Mouse (Mus musculus) embryo, embryonic 11 days (tissue): ENCODE data around the gene Aspa.
"Not testable (repeated sequence)": the region's sequence is repeated elsewhere in the genome, so short reads cannot be mapped to it uniquely, and the experiment has no call there.

ENCODE experiments used
- DNase-seq: peaks from one replicate; pipeline ENCODE4 v3.0.0-alpha.2; 2015

The Aspa gene

DNA sequence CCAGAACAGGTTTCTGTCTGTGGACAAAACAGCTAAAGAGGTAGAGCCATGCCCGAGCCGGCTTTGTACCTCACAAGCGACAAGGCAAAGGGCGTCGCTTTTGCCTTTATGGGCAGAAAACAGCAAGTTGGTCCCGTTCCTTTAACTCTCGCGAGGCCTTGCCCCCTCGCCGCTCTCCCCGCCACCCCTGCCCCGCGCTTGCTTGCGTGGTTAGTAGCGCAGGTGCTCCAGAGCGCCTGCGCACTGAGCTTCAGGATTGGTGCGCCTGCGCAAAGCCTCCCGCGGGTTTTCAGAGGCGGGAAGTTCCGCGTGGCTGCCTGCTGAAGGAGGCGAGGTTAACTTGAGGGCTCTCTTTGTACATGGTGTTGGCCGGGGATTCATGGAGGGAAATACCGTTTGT lies at the start of gene Aspa, which contains the start of the genes Gm49340 and Spata22:
Aspa (minus strand) TSS at position 155 of the 400 bp plus-strand sequence.
Gm49340 (plus strand) TSS at position 300 of the 400 bp plus-strand sequence.
Spata22 (plus strand) TSS at position 300 of the 400 bp plus-strand sequence.
- no peak for DNase-seq

GRCm38 (mm10) chr11:73370946-73371345 lies 41.5 kb upstream of the Aspa start, which contains the start of gene Olfr376:
TSS of gene Olfr376 (plus strand) at chr11:73371246.
- no peak for DNase-seq

GRCm38 (mm10) chr11:73350483-73350882 lies 21.1 kb upstream of the Aspa start, which contains the start of gene Olfr20:
TSS of gene Olfr20 (plus strand) at chr11:73350783.
- no peak for DNase-seq

- DNase-seq = no peak
Measured at GRCm38 (mm10) chr11:73336919-73337318, 7.5 kb upstream of the Aspa start.

DNA sequence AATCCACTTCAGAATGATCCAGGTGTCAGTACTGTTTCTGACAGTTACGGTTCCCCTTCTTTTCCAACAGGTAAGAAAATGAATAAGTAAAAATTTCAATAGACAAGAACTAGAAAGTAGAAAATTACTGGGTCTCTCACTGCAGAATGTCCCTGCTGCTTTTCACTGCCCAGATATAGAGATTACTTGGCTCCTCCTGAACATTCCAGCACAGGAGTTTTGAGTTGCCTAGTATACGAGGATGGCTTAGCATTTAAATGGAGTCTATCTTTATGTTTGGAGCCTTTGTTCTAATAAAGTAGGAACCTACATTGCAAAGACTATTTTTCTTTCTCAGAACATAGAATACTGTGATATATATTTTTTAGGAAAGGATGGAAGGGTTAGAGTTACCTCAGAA lies 4.0 kb upstream of the Aspa start:
- no peak for DNase-seq

GRCm38 (mm10) chr11:73327361-73327760 lies 2.0 kb downstream of the Aspa start:
- no peak for DNase-seq

DNA sequence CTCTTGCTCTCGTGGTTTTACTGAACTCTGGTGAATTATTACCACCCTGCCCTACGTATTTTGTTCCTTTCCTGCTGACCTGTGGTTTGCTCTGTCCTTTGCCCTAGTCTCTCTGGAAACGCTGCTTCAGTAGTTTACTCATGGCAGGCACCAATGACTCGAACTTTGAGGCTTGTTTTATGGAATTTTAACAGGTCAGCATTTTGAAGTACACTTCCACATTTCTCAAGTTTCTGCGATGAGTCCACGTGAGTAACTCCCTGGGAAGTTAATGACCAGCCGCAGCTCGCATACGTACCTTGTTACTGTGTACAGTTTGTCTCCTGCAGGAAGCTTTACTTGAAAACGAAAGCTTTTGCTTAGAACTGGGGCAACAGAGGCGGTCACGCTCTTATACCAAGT lies 2.9 kb downstream of the Aspa start:
- DNase-seq = peak; percentile 4

DNA sequence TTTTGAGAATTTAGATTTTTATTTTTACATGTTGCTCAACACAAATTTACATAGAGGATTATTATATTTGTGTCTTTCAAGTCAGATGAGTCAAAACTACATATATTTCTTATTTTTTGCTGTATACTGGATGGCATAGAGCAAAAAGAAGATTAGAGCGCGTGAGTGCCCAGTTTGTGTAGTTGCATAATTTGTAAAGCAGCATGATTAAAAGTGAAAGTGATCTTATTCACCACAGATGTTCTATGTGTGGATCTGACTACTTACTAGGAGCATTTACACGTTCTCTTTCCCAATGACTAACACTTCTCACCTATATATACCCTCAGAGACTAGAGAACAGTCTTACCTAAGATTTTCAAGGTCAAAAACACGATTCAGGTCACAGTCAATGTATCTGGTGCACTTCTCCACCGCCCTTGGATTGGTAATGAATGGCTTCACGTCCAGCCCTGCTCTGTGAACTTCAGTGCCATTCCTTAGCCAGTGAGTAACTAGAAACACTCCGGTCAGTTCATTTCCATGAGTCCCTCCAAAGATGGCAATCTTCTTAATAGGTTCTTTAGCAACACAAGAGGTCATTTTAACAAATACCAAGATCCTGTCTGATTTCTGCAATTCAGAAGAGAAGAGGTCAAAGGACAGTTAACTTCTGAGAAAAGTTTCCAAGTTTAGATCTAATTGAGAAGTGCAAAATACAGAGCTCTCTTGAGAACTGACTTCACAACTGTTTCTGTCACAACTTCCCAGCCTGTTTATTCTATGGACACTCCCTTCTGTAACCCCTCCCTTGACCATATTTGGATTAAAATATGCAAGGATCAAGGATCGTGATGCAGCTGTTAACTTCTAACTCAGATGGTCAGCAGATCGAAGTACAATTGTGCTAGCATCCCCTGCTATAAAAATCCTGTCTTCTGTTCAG lies 5.2 kb downstream of the Aspa start:
- DNase-seq = no peak

DNA sequence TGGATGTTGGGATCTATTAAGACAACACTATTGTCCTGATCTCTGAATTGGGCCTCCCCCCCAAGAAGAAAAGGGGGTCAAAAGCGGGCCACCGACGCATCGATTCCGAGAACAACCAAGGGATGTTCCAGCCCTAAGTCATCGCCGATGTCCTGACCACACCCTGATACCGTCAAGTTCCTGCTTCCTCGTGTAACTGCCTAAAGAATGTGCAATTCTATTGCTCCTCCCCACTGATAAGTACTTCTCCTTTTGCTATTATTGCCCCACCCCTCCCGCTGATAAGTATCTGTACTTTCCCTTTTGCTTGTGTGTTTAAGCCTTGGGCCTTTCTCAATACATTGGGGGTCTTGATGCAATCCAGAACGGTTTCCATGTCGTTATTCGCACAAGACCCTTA lies 8.3 kb downstream of the Aspa start:
- not testable (repeated sequence) for DNase-seq

GRCm38 (mm10) chr11:73318581-73318980 lies 10.8 kb downstream of the Aspa start:
- not testable (repeated sequence) for DNase-seq

DNA sequence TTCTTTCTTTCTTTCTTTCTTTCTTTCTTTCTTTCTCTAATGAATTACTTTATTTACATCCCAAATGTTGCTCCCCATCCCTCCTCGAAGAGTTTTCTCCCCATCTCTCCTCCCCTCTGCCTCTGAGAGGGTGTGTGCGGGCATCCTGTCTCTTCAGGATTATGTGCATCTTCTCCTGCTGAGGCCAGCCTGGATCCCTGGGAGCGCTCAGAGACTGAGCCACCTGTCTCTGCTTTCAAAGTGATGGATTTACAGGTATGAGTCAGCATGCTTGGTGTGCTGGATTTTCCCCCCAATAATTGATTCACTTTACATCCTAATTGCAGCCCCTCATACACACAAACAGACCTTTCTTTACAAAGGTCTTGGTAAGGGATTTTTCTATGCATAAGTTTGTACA lies 13.4 kb downstream of the Aspa start:
- no peak for DNase-seq

- no peak for DNase-seq
Measured at GRCm38 (mm10) chr11:73303123-73303522, 26.3 kb downstream of the Aspa start.

- no peak for DNase-seq
Measured at GRCm38 (mm10) chr11:73289621-73290020, 39.8 kb downstream of the Aspa start.

GRCm38 (mm10) chr11:73284351-73284750 lies 45.0 kb downstream of the Aspa start:
- peak; percentile 11 for DNase-seq

DNA sequence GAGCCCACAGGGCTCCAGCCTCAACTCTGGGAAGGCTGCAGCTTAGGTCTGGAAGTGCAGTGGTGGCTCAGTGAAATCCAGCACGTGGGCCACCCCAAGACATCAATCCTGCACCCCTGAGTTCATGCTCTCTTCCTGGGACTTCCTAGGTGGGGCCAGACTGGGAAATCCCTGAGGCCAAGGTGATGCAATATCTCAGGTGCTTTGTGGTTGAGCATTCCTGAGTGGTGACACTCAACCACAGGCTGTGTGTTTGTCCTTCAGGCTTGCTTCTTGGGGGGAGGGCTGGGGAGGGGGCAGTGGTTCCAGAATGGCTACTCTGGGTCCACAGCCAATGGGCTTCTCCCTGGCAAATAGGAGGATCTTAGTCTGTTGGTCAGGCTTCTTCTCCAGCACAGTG lies 45.5 kb downstream of the Aspa start:
- DNase-seq = no peak

DNA sequence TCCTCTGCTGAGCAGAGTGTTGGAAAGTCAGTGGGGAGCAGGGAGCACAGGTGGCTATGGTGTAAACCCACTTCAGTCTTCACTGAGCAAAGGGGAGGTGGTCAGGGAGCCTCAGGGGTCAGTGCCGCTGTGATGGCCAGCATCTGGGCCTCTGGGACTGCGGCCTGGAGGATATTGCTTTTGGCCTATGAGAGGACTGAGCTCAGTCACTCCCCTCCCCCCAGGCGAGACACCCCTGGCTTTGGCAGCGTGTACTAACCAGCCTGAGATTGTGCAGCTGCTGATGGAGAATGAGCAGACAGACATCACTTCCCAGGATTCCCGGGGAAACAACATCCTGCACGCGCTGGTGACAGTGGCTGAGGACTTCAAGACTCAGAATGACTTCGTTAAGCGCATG lies 46.0 kb downstream of the Aspa start:
- DNase-seq = no peak

DNA sequence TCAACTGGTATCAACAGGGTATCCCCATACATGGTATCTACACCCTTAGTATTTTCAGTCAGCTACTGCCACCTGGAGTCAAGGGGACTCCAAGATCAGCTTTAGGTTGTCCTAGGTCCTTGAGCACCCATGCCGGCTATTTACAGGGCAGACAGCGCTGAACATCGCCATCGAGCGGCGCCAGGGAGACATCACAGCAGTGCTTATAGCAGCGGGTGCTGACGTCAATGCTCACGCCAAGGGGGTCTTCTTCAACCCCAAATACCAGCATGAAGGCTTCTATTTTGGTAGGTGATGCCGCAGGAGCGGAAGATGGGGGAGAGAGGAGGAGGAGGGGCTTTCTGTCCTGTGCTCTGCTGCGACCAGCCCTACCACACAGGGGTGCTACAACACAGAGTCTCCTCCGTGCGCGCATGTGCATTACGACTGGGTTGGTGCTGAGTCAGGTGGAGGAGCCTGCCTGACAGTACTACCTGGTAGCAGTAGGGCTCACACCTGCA lies 47.8 kb downstream of the Aspa start:
- peak; percentile 71 for DNase-seq

- DNase-seq = peak; percentile 39
Measured at GRCm38 (mm10) chr11:73280710-73281109, 48.7 kb downstream of the Aspa start.

DNA sequence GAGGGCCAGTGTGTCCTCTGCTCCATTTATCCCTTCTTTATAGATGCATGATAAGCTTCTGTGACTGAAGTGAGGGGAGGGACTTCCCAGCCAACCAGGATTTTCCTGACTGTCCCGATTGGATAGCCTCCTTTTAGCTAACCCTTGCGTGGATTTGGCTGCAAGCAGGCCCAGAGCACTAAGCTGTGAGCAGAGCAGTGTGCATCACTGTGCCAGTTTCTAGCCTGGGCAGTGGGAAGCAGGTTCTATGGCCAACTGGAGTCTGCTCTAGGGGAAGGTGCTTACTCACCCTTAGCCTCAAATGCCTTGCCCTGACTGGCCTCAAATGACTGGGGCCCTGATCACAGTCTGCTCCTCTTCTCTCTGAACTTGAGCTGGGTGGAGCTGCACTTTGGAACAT lies 54.6 kb downstream of the Aspa start:
- DNase-seq = no peak

DNA sequence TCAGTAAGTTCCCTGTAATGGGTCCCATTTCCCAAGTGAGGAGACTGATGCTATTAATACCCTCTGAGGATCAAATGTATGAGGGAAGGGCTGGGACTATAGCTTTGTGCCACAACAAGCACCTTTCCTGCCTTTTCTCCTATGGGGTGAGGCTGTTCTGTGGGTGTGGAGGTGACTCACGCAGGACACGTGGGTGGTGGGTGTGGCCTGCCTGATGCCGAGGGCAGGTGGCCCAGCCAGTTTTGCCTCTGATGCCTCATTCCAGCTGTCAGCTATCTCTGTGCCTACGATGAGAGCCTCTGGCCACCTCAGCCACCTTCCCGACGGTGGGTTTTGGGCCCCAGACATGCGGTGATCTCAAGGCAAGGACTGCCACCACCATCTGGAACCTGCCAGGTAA lies 62.1 kb downstream of the Aspa start, which contains the start of gene Trpv3:
Trpv3 (plus strand) TSS at position 122 of the 400 bp plus-strand sequence.
- DNase-seq = no peak

DNA sequence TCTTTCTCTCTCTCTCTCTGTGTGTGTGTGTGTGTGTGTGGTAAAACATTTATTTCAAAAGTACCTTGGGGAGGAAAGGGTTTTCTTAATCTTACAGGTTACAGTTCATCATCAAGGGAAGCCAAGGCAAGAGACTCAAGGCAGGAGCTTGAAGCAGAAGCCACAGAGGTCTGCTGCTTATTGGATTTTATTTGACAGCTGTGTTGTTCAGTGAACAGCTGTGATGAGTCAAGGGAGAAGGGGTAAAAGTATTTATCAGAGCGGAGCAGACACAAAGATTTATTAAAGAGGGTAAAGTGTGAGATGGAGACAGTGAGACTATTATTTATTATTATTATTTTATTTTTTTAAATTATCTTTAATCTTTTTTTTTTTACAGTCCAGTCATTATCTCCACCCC lies 68.0 kb downstream of the Aspa start:
- DNase-seq = no peak

DNA sequence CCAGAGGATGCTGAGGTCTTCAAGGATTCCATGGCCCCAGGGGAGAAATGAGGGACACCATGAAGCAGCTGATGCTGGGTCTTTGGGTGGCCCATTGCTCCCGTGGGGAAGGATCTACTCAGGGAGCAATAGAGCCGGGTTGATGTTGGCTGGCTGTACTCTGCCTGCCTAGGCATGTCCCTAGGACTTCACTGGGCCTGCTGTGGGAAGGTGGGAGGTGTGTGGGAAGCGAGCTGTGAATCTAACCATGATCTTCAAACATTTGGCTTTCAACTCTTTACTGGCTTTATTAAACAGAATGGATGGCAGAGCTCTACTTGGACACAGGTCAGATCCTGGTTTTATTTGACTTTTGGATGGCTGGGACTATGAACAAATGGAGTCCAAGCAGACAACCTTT lies 68.9 kb downstream of the Aspa start:
- DNase-seq = no peak

DNA sequence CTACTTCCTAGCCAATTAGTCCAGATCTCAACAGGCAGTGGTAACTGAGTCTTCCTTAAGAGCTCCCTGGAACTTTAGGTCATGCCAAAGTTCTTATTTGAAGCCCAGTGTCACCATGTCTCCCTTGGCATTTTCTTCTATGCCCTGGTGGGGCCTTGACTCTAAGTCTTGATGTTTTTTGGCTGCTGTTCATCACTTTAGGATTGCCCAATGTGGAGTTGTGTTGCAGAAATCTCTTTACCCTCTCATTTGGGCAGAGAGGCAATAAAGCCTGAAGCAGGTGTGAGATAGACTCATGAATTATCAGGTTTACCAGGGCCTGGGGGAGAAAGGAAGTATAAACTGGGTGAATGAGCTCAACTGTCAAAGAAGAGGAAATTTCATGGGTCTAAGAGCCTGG lies 70.7 kb downstream of the Aspa start:
- no peak for DNase-seq

GRCm38 (mm10) chr11:73257362-73257945 lies 71.9 kb downstream of the Aspa start:
- no peak for DNase-seq
